Mouse (Mus musculus) forebrain, embryonic 14.5 days (tissue): ENCODE results near the gene Aebp1. TPM values are rescaled to one million over a fixed set of nuclear protein-coding genes. Genes with fewer than 3 reads are reported as not detected.
A peak's percentile ranks its signal among the peaks of the same experiment; 100 is the strongest.

Experiments
- ATAC-seq: fragments of 200-750 bp; cut with Nextera tagmentation; 2 replicates; pipeline ENCODE4 v1.8.0; 2017; ENCODE audit warnings: mild to moderate bottlenecking, moderate library complexity
- DNase-seq: peaks from one replicate; pipeline ENCODE4 v3.0.0-alpha.2; 2015; ENCODE audit warnings: low spot score
- H3K27ac ChIP-seq: fragments of 300-500 bp; sonication (generic); 2 replicates; pipeline ENCODE4 v1.5.1; 2014; ENCODE audit warnings: low read depth, mild to moderate bottlenecking, control low read depth, low read length, moderate library complexity
- H3K27me3 ChIP-seq: fragments of 300-500 bp; sonication (generic); replicated peaks from 2 replicates; pipeline ENCODE4 v1.6.1; 2014; ENCODE audit warnings: low read length, control low read depth, mixed read lengths; ENCODE audit not compliant: control insufficient read depth, insufficient read depth
- H3K36me3 ChIP-seq: fragments of 300-500 bp; sonication (generic); 2 replicates; pipeline ENCODE4 v1.6.1; 2014; ENCODE audit warnings: low read length, control low read depth; ENCODE audit not compliant: control insufficient read depth, insufficient read depth
- H3K4me1 ChIP-seq: fragments of 300-500 bp; sonication (generic); 2 replicates; pipeline ENCODE4 v1.6.1; 2014; ENCODE audit warnings: antibody characterized with exemption, low read length, control low read depth; ENCODE audit not compliant: control insufficient read depth, insufficient read depth
- H3K4me2 ChIP-seq: fragments of 300-500 bp; sonication (generic); 2 replicates; pipeline ENCODE4 v1.6.1; 2014; ENCODE audit warnings: mild to moderate bottlenecking, control low read depth, low read length
- H3K4me3 ChIP-seq: fragments of 300-500 bp; sonication (generic); 2 replicates; pipeline ENCODE4 v1.5.1; 2014; ENCODE audit warnings: low read depth, low read length, control low read depth
- H3K9ac ChIP-seq: fragments of 300-500 bp; sonication (generic); 2 replicates; pipeline ENCODE4 v1.6.1; 2014; ENCODE audit warnings: mild to moderate bottlenecking, low read length, control low read depth, moderate library complexity
- H3K9me3 ChIP-seq: fragments of 300-500 bp; sonication (generic); replicated peaks from 2 replicates; pipeline ENCODE4 v1.6.1; 2016; ENCODE audit warnings: low read length, control low read depth, mixed read lengths; ENCODE audit not compliant: control insufficient read depth
- WGBS: fragments of 180-500 bp; shearing (Covaris S2); extraction: QIAGEN DNeasy Blood & Tissue Kit; methylation state at CpG from one replicate; pipeline ENCODE4 v1.1.7; 2014; 5-methylcytosine and 5-hydroxymethylcytosine counted together
- polyA plus RNA-seq: library from polyadenylated mRNA; unstranded; fragments of >200 nt; fragmentation: Nextera tagmentation; extraction: Ambion mirVana; gene quantifications from 2 replicates; pipeline ENCODE4 v1.2.1, GENCODE M21; 2014

Gene Aebp1
- polyA plus RNA-seq, 1 experiment from 2014 or later, result 6.8 TPM

GRCm38 (mm10) chr11:5897230-5897629 lies 35.5 kb downstream of the Aebp1 start:
- Histone ChIP-seq H3K9me3 (no peaks in the 10 kb centered on the region), H3K9ac (no peak overlapping the region), H3K27me3 (0 out of 2 replicates have a peak, but pooled peaks cover 3% of the 10 kb centered on the region), H3K36me3 (no peaks in the 10 kb centered on the region), H3K4me2 (no peak overlapping the region), H3K27ac (no peak overlapping the region), H3K4me3 (no peak overlapping the region), H3K4me1 (peaks cover 5% of the 10 kb centered on the region)
- no peak for ATAC-seq
- no peak for DNase-seq
- 14% methylated on average over 16 of the region's 16 CpGs for WGBS

GRCm38 (mm10) chr11:5897839-5898238 lies 36.1 kb downstream of the Aebp1 start:
- no peaks in the 10 kb centered on the region for H3K36me3 ChIP-seq
- H3K4me1 ChIP-seq, result peaks cover 10% of the 10 kb centered on the region
- H3K27me3 ChIP-seq, result 0 out of 2 replicates have a peak, but pooled peaks cover 3% of the 10 kb centered on the region
- 12% methylated on average over 10 of the region's 10 CpGs for WGBS
- DNase-seq, result no peak
- no peak overlapping the region for H3K4me2 ChIP-seq
- no peak for ATAC-seq
- H3K27ac ChIP-seq, result no peak overlapping the region
- H3K4me3 ChIP-seq, result no peak overlapping the region
- H3K9me3 ChIP-seq, result no peaks in the 10 kb centered on the region
- H3K9ac ChIP-seq, result no peak overlapping the region

GRCm38 (mm10) chr11:5898531-5898930 lies 36.8 kb downstream of the Aebp1 start, which contains the start of gene Myl7:
Myl7 (minus strand) TSS chr11:5898782.
- Histone ChIP-seq H3K4me2 (no peak within 1 kb of the TSS), H3K9me3 (no peaks in the 10 kb centered on the region), H3K27me3 (0 out of 2 replicates have a peak, but pooled peaks cover 3% of the 10 kb centered on the region), H3K36me3 (no peaks in the 10 kb centered on the region), H3K9ac (no peak within 1 kb of the TSS), H3K27ac (no peak within 1 kb of the TSS), H3K4me3 (no peak within 1 kb of the TSS), H3K4me1 (peaks cover 10% of the 10 kb centered on the region)
- 64% methylated on average over 5 of the region's 5 CpGs for WGBS
- no peak for DNase-seq
- no peak for ATAC-seq

GRCm38 (mm10) chr11:5899286-5899685 lies 37.5 kb downstream of the Aebp1 start:
- DNase-seq (no peak), ATAC-seq (no peak)
- H3K9me3 ChIP-seq, result no peaks in the 10 kb centered on the region
- H3K9ac ChIP-seq, result no peak overlapping the region
- peaks cover 10% of the 10 kb centered on the region for H3K4me1 ChIP-seq
- H3K36me3 ChIP-seq, result no peaks in the 10 kb centered on the region
- no peak overlapping the region for H3K4me3 ChIP-seq
- H3K27ac ChIP-seq, result no peak overlapping the region
- no peak overlapping the region for H3K4me2 ChIP-seq
- WGBS, result 95% methylated on average over 10 of the region's 10 CpGs
- 0 out of 2 replicates have a peak, but pooled peaks cover 3% of the 10 kb centered on the region for H3K27me3 ChIP-seq

GRCm38 (mm10) chr11:5901320-5901719 lies 39.6 kb downstream of the Aebp1 start:
- DNase-seq, result no peak
- no peaks in the 10 kb centered on the region for H3K9me3 ChIP-seq
- peak overlapping the region; percentile 73 for H3K4me2 ChIP-seq
- no peak for ATAC-seq
- peak overlapping the region; percentile 60; the same call in 1 of the 2 replicates for H3K27ac ChIP-seq
- peaks cover 10% of the 10 kb centered on the region for H3K4me1 ChIP-seq
- H3K9ac ChIP-seq, result peak overlapping the region; percentile 60
- H3K27me3 ChIP-seq, result 0 out of 2 replicates have a peak, but pooled peaks cover 3% of the 10 kb centered on the region
- H3K4me3 ChIP-seq, result peak overlapping the region; percentile 33
- no peaks in the 10 kb centered on the region for H3K36me3 ChIP-seq
- 27% methylated on average over 3 of the region's 3 CpGs for WGBS

- H3K4me2 ChIP-seq, result peak overlapping the region; percentile 73
- peak overlapping the region; percentile 60; the same call in 1 of the 2 replicates for H3K27ac ChIP-seq
- H3K4me1 ChIP-seq, result peaks cover 10% of the 10 kb centered on the region
- H3K9ac ChIP-seq, result peak overlapping the region; percentile 60
- 0 out of 2 replicates have a peak, but pooled peaks cover 3% of the 10 kb centered on the region for H3K27me3 ChIP-seq
- H3K4me3 ChIP-seq, result peak overlapping the region; percentile 33
- peak; percentile 89 for DNase-seq
- no peaks in the 10 kb centered on the region for H3K9me3 ChIP-seq
- peak; percentile 89 for ATAC-seq
- no peaks in the 10 kb centered on the region for H3K36me3 ChIP-seq
- under 1% methylated on average over 32 of the region's 32 CpGs for WGBS
Observed at GRCm38 (mm10) chr11:5901950-5902349, 40.2 kb downstream of the Aebp1 start.

- peak overlapping the region; percentile 33 for H3K4me3 ChIP-seq
- peak overlapping the region; percentile 60 for H3K9ac ChIP-seq
- peak overlapping the region; percentile 60; the same call in 1 of the 2 replicates for H3K27ac ChIP-seq
- H3K27me3 ChIP-seq, result 0 out of 2 replicates have a peak, but pooled peaks cover 3% of the 10 kb centered on the region
- H3K9me3 ChIP-seq, result no peaks in the 10 kb centered on the region
- peak overlapping the region; percentile 73 for H3K4me2 ChIP-seq
- H3K4me1 ChIP-seq, result peaks cover 10% of the 10 kb centered on the region
- no peaks in the 10 kb centered on the region for H3K36me3 ChIP-seq
- DNase-seq (peak; percentile 36), ATAC-seq (peak; percentile 27)
- 5% methylated on average over 6 of the region's 6 CpGs for WGBS
Observed at GRCm38 (mm10) chr11:5902390-5902789, 40.6 kb downstream of the Aebp1 start.

GRCm38 (mm10) chr11:5903844-5904243 lies 42.1 kb downstream of the Aebp1 start:
- no peaks in the 10 kb centered on the region for H3K9me3 ChIP-seq
- no peak overlapping the region for H3K4me3 ChIP-seq
- H3K36me3 ChIP-seq, result no peaks in the 10 kb centered on the region
- no peak for ATAC-seq
- no peak for DNase-seq
- H3K4me1 ChIP-seq, result peaks cover 10% of the 10 kb centered on the region
- 85% methylated on average over 2 of the region's 2 CpGs for WGBS
- no peak overlapping the region for H3K4me2 ChIP-seq
- no peaks in the 10 kb centered on the region for H3K27me3 ChIP-seq
- H3K27ac ChIP-seq, result no peak overlapping the region
- no peak overlapping the region for H3K9ac ChIP-seq

GRCm38 (mm10) chr11:5904357-5904756 lies 42.6 kb downstream of the Aebp1 start:
- H3K4me3 ChIP-seq, result no peak overlapping the region
- H3K9ac ChIP-seq, result no peak overlapping the region
- H3K9me3 ChIP-seq, result no peaks in the 10 kb centered on the region
- H3K4me1 ChIP-seq, result peaks cover 10% of the 10 kb centered on the region
- no peak overlapping the region for H3K4me2 ChIP-seq
- no peaks in the 10 kb centered on the region for H3K27me3 ChIP-seq
- DNase-seq (no peak), ATAC-seq (no peak)
- H3K36me3 ChIP-seq, result no peaks in the 10 kb centered on the region
- WGBS, result 93% methylated on average over 19 of the region's 19 CpGs
- no peak overlapping the region for H3K27ac ChIP-seq
